Mouse (Mus musculus): ENCODE results near the gene Slit3. TPM values are rescaled to one million over a fixed set of nuclear protein-coding genes. Genes with fewer than 3 reads are reported as not detected.

Slit3 gene
- polyA plus RNA-seq, 1 experiment from 2014 or later, result 21.9 TPM

DNA sequence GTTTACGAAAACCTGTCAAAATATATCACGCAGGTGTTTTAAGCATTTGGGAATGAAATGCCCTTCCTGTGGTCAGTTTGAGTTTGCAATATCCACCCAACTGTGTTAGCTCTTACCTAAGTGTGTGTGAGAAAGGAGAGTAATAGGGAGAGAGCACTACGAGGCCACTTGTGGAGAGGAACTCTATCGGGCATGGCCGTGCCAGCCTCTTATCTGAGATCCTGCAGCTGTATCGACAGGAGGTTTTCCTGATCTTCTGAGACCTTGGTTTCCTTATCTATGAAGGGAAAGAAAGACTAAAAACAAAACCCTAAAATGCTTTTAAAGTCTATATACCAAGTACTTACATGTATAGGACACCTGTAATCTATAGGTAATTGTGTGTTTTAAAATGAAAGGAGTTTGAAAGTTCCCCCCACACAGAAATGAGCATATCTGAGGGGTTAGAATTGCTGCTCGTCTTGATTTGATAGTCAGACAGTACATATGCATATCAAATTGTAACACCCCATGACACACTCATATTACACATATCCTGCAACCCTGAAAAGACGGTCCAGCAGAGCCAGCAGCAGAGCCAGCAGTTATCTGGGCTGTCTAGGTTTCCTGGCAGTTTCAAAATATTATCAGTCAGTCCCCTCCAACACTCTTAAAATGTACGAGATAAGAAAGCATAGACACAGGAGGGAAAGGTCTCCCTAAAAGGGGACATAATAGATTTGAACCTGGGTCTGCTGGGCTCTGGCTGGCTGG is 360.8 kb downstream of the Slit3 start:
- WGBS, result 85% methylated on average over 9 of the region's 9 CpGs
- peaks cover 3% of the 10 kb centered on the region; the same call in 1 of the 2 replicates for H3K36me3 ChIP-seq
- no peaks in the 10 kb centered on the region for H3K27me3 ChIP-seq (ENCODE audit: low read depth, poor library complexity, severe bottlenecking)
- DNase-seq (ENCODE audit: low spot score), result no peak
- no peak overlapping the region for H3K4me3 ChIP-seq
- H3K27ac ChIP-seq, result no peak overlapping the region
- H3K4me1 ChIP-seq, result peaks cover 21% of the 10 kb centered on the region
- H3K9me3 ChIP-seq (replicated peaks), result no peaks in the 10 kb centered on the region

GRCm38 (mm10) chr11:35487966-35488365 is 366.9 kb downstream of the Slit3 start:
- no peak for DNase-seq (ENCODE audit: low spot score)
- Histone ChIP-seq H3K9me3 (replicated peaks) (no peaks in the 10 kb centered on the region), H3K27me3 (ENCODE audit: low read depth, poor library complexity, severe bottlenecking) (no peaks in the 10 kb centered on the region)

DNA sequence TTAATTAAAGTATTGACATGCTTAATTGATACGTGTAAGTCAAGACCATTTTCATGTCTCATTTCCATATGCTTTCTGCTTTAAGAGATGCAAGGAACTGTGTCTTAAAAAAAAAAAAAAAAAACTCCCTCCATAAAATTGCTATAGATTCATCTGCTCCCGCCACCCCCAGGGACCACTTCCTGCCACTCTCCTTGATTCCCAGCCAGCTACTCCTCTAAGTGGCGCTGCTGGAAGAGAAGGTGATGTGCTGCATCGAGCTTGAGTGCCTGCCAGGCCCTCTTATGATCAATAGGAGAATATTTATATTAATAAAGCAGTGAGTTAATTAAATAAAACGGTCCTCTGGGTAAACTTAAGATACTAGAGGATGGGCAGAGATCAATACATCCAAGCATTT is 370.7 kb downstream of the Slit3 start:
- no peak overlapping the region for H3K4me3 ChIP-seq
- peaks cover 8% of the 10 kb centered on the region; the same call in 1 of the 2 replicates for H3K4me1 ChIP-seq
- no peak overlapping the region for H3K27ac ChIP-seq
- DNase-seq (ENCODE audit: low spot score), result no peak
- 85% methylated on average over 5 of the region's 5 CpGs for WGBS
- H3K27me3 ChIP-seq (ENCODE audit: low read depth, poor library complexity, severe bottlenecking), result no peaks in the 10 kb centered on the region
- peaks cover 4% of the 10 kb centered on the region; the same call in 1 of the 2 replicates for H3K36me3 ChIP-seq
- no peaks in the 10 kb centered on the region for H3K9me3 ChIP-seq (replicated peaks)

More at GRCm38 (mm10) chr11:35487966-35488365, 366.9 kb downstream of the Slit3 start:
- Histone ChIP-seq H3K4me1 (peaks cover 11% of the 10 kb centered on the region), H3K36me3 (no peaks in the 10 kb centered on the region), H3K27ac (no peak overlapping the region), H3K4me3 (no peak overlapping the region)
- WGBS, result 90% methylated on average over 5 of the region's 5 CpGs

DNA sequence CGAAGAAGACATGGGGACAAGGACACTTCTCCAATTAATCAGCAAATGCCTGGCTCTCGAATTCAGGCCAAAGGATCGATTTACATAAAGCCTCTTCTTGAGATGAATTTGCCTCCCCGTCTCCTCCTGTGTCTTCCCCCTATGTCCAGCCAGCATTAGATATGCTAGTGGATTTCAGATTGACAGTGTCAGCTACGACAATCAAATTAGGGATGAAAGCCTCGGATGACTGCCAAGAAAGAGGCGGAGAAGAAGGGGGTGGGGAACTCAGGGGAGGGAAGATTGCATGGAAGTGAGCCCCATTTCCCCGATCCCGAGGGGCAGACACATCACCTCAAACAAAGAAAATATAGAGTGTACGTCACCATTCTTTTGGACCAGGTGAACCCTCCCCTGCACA is 375.9 kb downstream of the Slit3 start:
- DNase-seq (ENCODE audit: low spot score), result no peak
- Histone ChIP-seq H3K9me3 (replicated peaks) (no peaks in the 10 kb centered on the region), H3K27me3 (ENCODE audit: low read depth, poor library complexity, severe bottlenecking) (0 out of 2 replicates have a peak, but pooled peaks cover 4% of the 10 kb centered on the region), H3K36me3 (peaks cover 4% of the 10 kb centered on the region; the same call in 1 of the 2 replicates), H3K27ac (no peak overlapping the region), H3K4me3 (no peak overlapping the region), H3K4me1 (peaks cover 21% of the 10 kb centered on the region)
- 88% methylated on average over 10 of the region's 10 CpGs for WGBS

- Histone ChIP-seq H3K27ac (no peak overlapping the region), H3K9me3 (replicated peaks) (no peaks in the 10 kb centered on the region), H3K27me3 (ENCODE audit: low read depth, poor library complexity, severe bottlenecking) (0 out of 2 replicates have a peak, but pooled peaks cover 4% of the 10 kb centered on the region), H3K4me1 (peaks cover 31% of the 10 kb centered on the region), H3K4me3 (no peak overlapping the region), H3K36me3 (peaks cover 4% of the 10 kb centered on the region; the same call in 1 of the 2 replicates)
- DNase-seq (ENCODE audit: low spot score), result no peak
- WGBS, result 88% methylated on average over 8 of the region's 8 CpGs
These were observed 376.9 kb downstream of the Slit3 start for GRCm38 (mm10) chr11:35497961-35498360.

- DNase-seq (ENCODE audit: low spot score), result no peak
- H3K4me1 ChIP-seq, result peaks cover 63% of the 10 kb centered on the region
These were observed 381.1 kb downstream of the Slit3 start for GRCm38 (mm10) chr11:35502128-35502527.

GRCm38 (mm10) chr11:35504051-35504450 is 383.0 kb downstream of the Slit3 start:
- WGBS, result 55% methylated on average over 5 of the region's 5 CpGs
- Histone ChIP-seq H3K27ac (no peak overlapping the region), H3K4me1 (peaks cover 83% of the 10 kb centered on the region), H3K4me3 (no peak overlapping the region), H3K9me3 (replicated peaks) (no peaks in the 10 kb centered on the region), H3K27me3 (ENCODE audit: low read depth, poor library complexity, severe bottlenecking) (0 out of 2 replicates have a peak, but pooled peaks cover 4% of the 10 kb centered on the region), H3K36me3 (no peaks in the 10 kb centered on the region)
- DNase-seq (ENCODE audit: low spot score), result no peak

More at GRCm38 (mm10) chr11:35502128-35502527, 381.1 kb downstream of the Slit3 start:
- 7% methylated on average over 3 of the region's 3 CpGs for WGBS
- Histone ChIP-seq H3K4me3 (no peak overlapping the region), H3K27me3 (ENCODE audit: low read depth, poor library complexity, severe bottlenecking) (0 out of 2 replicates have a peak, but pooled peaks cover 4% of the 10 kb centered on the region), H3K9me3 (replicated peaks) (no peaks in the 10 kb centered on the region), H3K27ac (peak overlapping the region; percentile 54; the same call in 1 of the 2 replicates), H3K36me3 (no peaks in the 10 kb centered on the region)

DNA sequence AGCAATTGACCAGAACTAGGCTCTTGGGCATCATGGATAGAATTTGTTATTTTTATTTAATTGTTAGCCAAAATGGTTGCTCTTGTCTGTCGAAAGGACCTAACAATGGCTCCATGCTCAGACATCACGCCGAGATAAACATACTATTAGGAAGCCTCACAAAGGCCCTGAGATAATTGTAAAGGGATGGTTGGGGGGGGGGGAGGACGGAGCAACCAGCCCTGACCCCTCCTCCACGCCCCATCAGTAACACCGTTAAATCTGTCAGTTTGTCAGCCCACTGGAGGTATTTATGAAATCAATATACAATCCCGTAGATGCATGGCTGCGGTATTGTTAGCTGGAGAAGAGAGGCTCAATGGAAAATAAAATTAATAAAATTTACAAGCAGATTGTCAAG is 383.9 kb downstream of the Slit3 start:
- no peaks in the 10 kb centered on the region for H3K27me3 ChIP-seq (ENCODE audit: low read depth, poor library complexity, severe bottlenecking)
- no peak overlapping the region for H3K27ac ChIP-seq
- H3K9me3 ChIP-seq (replicated peaks), result no peaks in the 10 kb centered on the region
- no peaks in the 10 kb centered on the region for H3K36me3 ChIP-seq
- H3K4me3 ChIP-seq, result no peak overlapping the region
- no peak for DNase-seq (ENCODE audit: low spot score)
- peaks cover 91% of the 10 kb centered on the region for H3K4me1 ChIP-seq
- 60% methylated on average over 8 of the region's 8 CpGs for WGBS

GRCm38 (mm10) chr11:35505316-35505715 is 384.3 kb downstream of the Slit3 start:
- no peak for DNase-seq (ENCODE audit: low spot score)
- Histone ChIP-seq H3K4me3 (no peak overlapping the region), H3K9me3 (replicated peaks) (no peaks in the 10 kb centered on the region), H3K27me3 (ENCODE audit: low read depth, poor library complexity, severe bottlenecking) (no peaks in the 10 kb centered on the region), H3K27ac (no peak overlapping the region), H3K36me3 (no peaks in the 10 kb centered on the region), H3K4me1 (peaks cover 95% of the 10 kb centered on the region)
- WGBS, result 77% methylated on average over 4 of the region's 4 CpGs

- Histone ChIP-seq H3K4me3 (no peak overlapping the region), H3K27ac (peak overlapping the region; percentile 50; the same call in 1 of the 2 replicates), H3K36me3 (no peaks in the 10 kb centered on the region), H3K9me3 (replicated peaks) (no peaks in the 10 kb centered on the region), H3K27me3 (ENCODE audit: low read depth, poor library complexity, severe bottlenecking) (no peaks in the 10 kb centered on the region), H3K4me1 (peaks cover 95% of the 10 kb centered on the region)
- WGBS, result 29% methylated on average over 9 of the region's 9 CpGs
- no peak for DNase-seq (ENCODE audit: low spot score)
These were observed 384.8 kb downstream of the Slit3 start for GRCm38 (mm10) chr11:35505817-35506216.

- Histone ChIP-seq H3K9me3 (replicated peaks) (no peaks in the 10 kb centered on the region), H3K4me3 (no peak overlapping the region), H3K4me1 (peaks cover 96% of the 10 kb centered on the region), H3K27me3 (ENCODE audit: low read depth, poor library complexity, severe bottlenecking) (no peaks in the 10 kb centered on the region), H3K36me3 (no peaks in the 10 kb centered on the region), H3K27ac (peak overlapping the region; percentile 74)
- DNase-seq (ENCODE audit: low spot score), result no peak
- WGBS, result 19% methylated on average over 9 of the region's 9 CpGs
These were observed 386.9 kb downstream of the Slit3 start for GRCm38 (mm10) chr11:35507781-35508390.

DNA sequence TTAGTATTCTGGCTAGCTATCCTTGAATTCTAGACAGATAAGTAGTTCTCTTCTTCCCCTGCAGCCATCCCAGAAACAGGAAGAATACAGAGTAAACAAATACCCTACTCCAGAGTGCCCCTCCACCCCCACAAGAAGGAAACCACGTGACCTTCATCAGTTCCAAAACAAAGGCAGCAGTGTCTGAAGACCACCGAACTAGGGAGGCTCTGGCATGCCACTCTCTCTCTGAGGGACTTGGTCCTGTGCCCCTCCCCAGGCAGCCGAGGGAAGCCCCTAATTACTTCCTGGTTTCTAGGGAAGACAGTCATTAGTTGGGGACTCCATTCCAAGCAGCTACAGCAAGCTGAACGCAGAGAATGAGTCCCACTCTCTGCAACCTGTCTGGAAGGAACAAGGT is 391.7 kb downstream of the Slit3 start:
- DNase-seq (ENCODE audit: low spot score), result no peak
- no peaks in the 10 kb centered on the region for H3K9me3 ChIP-seq (replicated peaks)
- peaks cover 60% of the 10 kb centered on the region for H3K4me1 ChIP-seq
- 24% methylated on average over 4 of the region's 4 CpGs for WGBS
- peaks cover 6% of the 10 kb centered on the region; the same call in 1 of the 2 replicates for H3K36me3 ChIP-seq
- no peak overlapping the region for H3K4me3 ChIP-seq
- H3K27ac ChIP-seq, result peak overlapping the region; percentile 47; the same call in 1 of the 2 replicates
- H3K27me3 ChIP-seq (ENCODE audit: low read depth, poor library complexity, severe bottlenecking), result no peaks in the 10 kb centered on the region

DNA sequence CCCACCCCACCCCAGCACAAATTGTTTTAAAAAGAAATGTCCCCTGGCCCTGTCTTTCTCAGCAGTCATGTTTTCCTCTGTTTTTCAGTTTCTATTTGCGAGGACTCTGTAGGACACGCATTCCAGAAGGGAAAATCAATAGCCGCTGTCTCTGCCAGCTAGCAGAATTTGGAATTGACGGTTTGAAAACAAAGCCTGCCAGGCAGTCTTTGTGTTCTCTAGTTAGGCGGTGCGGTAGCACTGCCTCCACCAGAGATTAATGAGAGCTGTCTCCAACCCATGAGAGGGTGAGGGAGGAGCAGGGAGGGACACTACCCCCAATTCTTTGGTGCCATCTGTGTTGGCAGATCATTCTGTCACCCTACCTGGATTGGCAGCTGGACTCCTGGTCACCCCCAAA is 392.3 kb downstream of the Slit3 start:
- H3K27ac ChIP-seq, result no peak overlapping the region; the same call in 1 of the 2 replicates
- DNase-seq (ENCODE audit: low spot score), result no peak
- no peaks in the 10 kb centered on the region for H3K27me3 ChIP-seq (ENCODE audit: low read depth, poor library complexity, severe bottlenecking)
- H3K4me3 ChIP-seq, result no peak overlapping the region
- H3K9me3 ChIP-seq (replicated peaks), result no peaks in the 10 kb centered on the region
- peaks cover 6% of the 10 kb centered on the region; the same call in 1 of the 2 replicates for H3K36me3 ChIP-seq
- WGBS, result 49% methylated on average over 6 of the region's 6 CpGs
- H3K4me1 ChIP-seq, result peaks cover 53% of the 10 kb centered on the region
